Mouse (Mus musculus): ENCODE results near the gene Ddx58.

Ddx58 gene

GRCm38 (mm10) chr4:40234256-40234655, 5.4 kb downstream of the Ddx58 start:
- in situ Hi-C loops (cut with MseI, MboI) = no loop called here

GRCm38 (mm10) chr4:40233062-40233664, 6.5 kb downstream of the Ddx58 start:
- in situ Hi-C loops (cut with MseI, MboI) = no loop called here

- in situ Hi-C loops (cut with MseI, MboI) = no loop called here
Measured at GRCm38 (mm10) chr4:40229723-40230122, 9.9 kb downstream of the Ddx58 start.

DNA sequence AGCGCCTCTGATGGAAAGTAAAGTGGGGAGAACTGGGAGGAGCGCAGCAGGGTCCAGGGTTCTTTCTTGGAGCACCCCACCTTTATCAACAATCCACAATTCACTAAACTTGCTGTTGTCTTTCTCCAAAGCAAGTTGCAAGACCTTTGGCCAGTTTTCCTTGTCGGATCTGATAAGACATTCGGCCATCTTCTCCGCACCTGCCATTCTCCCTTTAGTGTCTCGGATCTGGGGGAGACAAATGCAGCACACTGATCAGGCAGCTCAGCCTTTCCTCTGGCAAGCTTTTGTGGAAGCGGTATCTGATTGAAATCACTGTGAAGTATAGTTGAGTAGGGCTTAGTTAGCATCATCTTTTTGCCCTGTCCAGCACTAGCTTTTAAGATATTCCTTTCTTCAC, 11.7 kb downstream of the Ddx58 start:
- in situ Hi-C loops (cut with MseI, MboI) = no loop called here

GRCm38 (mm10) chr4:40227131-40227530, 12.5 kb downstream of the Ddx58 start:
- in situ Hi-C loops (cut with MseI, MboI) = no loop called here

- in situ Hi-C loops (cut with MseI, MboI) = no loop called here
Measured at GRCm38 (mm10) chr4:40226095-40226494, 13.5 kb downstream of the Ddx58 start.

- in situ Hi-C loops (cut with MseI, MboI) = no loop called here
Measured at GRCm38 (mm10) chr4:40221876-40222585, 17.6 kb downstream of the Ddx58 start.

- in situ Hi-C loops (cut with MseI, MboI) = no loop called here
Measured at GRCm38 (mm10) chr4:40221004-40221760, 18.4 kb downstream of the Ddx58 start.

DNA sequence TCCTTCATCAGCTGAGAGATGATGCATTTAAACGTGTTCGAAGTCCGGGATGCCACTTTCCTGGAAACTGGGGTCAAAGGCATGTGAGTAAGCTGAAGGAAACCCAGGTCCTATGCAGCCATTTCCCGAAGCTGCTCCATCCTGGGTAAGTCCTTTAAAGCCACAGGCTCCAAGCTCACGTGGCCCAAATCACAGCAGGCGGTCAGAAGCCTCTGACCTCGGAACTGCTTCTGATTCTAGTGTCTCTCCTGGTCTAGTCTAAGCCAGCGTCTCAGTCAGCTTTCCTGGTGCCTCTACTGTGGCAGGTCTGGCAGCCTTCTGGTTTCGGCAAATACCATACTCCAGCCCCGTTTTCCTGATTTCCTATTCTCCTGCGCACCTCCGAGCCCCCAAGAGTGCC, 19.2 kb downstream of the Ddx58 start:
- in situ Hi-C loops (cut with MseI, MboI) = no loop called here

DNA sequence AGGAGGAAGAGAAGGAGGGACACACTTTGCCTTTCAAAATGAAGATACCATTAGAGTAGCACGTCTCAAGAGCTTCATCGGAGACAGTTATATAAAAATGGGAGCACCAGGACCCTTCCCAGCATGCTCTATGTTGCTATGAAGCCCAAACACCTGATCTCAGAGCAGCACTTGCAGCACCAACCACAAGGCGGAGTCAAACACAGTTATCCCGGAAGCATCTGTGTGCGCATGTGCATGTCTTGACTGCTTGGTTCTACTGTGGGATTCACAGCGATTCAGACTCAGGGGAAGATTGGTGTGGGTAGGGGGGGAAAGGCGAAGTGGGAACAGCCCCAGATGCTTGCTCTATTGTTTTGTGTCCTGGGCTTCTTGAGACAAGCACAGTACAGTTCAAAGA, 21.2 kb downstream of the Ddx58 start:
- in situ Hi-C loops (cut with MseI, MboI) = no loop called here

- in situ Hi-C loops (cut with MseI, MboI) = no loop called here
Measured at GRCm38 (mm10) chr4:40217910-40218309, 21.7 kb downstream of the Ddx58 start.

DNA sequence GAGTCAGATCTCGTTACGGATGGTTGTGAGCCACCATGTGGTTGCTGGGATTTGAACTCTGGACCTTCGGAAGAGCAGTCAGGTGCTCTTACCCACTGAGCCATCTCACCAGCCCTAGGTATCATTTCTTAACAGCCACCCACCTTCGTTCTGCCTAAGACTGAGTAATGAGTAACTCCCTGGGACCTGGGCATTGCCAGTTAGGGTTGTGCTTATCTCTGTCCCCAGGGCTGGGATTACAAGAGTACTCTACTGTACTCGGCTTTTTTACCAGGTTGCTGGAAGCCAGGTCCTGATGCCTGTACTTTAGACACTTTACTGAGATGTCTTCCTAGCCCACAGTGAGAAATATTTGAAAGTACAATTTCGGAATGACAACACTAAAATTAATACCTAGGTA, 27.5 kb downstream of the Ddx58 start:
- in situ Hi-C loops (cut with MseI, MboI) = no loop called here

DNA sequence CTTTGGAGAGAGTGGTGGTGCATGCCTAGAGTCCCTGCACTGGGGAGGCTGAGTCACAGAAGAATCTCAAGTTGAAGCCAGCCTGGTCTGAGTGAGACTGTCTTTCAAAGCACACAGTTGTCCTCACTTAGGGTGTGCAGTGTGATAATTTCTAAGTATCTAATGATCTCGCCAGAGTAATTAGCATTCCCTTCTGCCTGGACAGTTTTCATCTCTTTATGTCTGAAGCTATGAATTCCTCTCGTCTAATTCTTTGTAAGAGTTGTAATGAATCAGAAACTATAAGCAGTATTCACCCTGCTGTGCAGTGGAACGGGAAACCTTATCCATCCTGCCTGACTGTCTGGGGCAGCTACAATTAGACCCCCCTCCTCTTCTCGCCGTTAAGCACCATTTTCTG, 31.9 kb downstream of the Ddx58 start:
- in situ Hi-C loops (cut with MseI, MboI) = no loop called here

- in situ Hi-C loops (cut with MseI, MboI) = no loop called here
Measured at GRCm38 (mm10) chr4:40205231-40205903, 34.3 kb downstream of the Ddx58 start.

DNA sequence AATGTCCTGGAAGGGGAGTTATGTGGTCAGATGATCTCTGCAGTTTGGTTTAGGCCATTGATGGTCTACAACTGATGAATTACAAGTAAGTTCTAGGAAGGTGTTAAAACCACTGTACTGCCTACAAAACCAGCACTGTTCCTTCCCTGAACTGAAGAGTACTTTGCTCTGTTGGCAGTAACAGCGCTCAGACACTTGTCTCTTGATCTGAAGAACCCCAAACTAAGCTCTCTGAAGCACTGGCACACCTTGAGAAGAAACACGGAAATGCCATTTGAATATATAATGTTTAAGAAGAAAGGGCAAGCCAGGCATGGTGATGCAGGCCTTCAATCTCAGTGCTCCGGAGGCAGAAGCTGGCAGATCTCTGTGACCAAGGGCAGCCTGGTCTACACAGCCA, 35.3 kb downstream of the Ddx58 start:
- in situ Hi-C loops (cut with MseI, MboI) = no loop called here

GRCm38 (mm10) chr4:40202205-40202604, 37.4 kb downstream of the Ddx58 start:
- in situ Hi-C loops (cut with MseI, MboI) = no loop called here

- in situ Hi-C loops (cut with MseI, MboI) = no loop called here
Measured at GRCm38 (mm10) chr4:40195336-40195735, 44.3 kb downstream of the Ddx58 start.

DNA sequence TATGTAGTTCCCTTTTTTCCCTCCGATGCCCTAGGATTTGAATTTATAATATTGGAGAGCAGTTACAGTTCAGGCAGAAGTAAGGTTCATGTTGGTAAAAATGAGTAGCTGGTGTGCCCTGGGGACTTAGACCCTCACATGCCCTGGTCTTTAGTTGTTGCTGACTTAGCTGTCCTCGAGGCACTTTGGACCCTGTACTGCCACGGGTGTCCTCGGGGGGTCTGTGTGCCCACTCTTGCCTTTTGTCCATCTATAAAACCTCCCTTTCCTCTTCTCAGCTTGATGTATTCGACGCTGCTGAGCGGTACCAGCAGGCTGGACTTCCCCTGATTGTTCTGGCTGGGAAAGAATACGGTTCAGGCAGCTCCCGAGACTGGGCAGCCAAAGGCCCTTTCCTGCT, 46.2 kb downstream of the Ddx58 start:
- in situ Hi-C loops (cut with MseI, MboI) = no loop called here

GRCm38 (mm10) chr4:40192246-40192645, 47.4 kb downstream of the Ddx58 start:
- in situ Hi-C loops (cut with MseI, MboI) = no loop called here

- in situ Hi-C loops (cut with MseI, MboI) = no loop called here
Measured at GRCm38 (mm10) chr4:40187956-40188355, 51.7 kb downstream of the Ddx58 start.

DNA sequence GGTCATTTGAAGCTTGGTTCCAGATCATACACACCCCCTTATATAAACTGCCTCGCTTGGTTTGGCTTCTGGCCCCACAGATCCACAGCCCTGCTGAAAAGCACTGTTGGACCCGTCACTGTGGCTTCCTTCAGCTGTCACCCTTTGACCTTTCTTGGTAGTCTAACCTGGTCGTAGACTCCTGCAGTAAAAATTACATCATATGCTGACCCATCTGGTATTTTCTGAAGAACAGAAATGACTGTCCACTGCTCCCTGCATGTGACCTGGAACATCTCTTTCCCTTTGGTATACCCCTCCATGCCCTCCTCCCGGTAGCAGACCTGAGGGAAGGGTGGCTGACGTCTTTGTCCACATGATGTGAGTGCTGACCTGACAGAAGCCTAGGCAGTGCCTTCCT, 55.2 kb downstream of the Ddx58 start:
- in situ Hi-C loops (cut with MseI, MboI) = no loop called here

GRCm38 (mm10) chr4:40183781-40184180, 55.8 kb downstream of the Ddx58 start:
- in situ Hi-C loops (cut with MseI, MboI) = no loop called here
